Mouse (Mus musculus): Measurements from ENCODE around the gene Adgb. TPM values are rescaled to one million over a fixed set of nuclear protein-coding genes. Genes with fewer than 3 reads are reported as not detected.

The Adgb gene
- polyA plus RNA-seq, 1 experiment from 2014 or later = 0.09 TPM

DNA sequence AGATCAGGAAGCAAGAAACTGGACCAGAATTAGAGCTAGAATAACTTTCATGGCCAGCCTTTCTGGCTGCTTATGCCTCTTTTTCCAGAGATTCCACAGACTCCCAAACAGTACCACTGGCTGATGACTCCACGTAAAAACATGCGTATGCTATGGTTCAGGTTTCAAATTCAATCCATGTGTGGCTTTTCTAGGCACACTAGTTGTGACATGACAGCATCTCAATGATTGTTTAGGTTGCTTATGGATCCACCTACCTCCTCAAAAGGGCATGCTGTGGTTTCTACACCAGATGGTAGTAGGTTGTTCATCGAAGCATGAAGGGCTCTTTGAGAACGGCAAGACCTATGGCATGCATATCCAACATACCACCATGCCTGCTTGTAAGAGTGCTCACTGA lies 172.1 kb downstream of the Adgb start:
- no peak overlapping the region for H3K4me3 ChIP-seq
- no peaks in the 10 kb centered on the region for H3K9me3 ChIP-seq (replicated peaks)
- no peak overlapping the region for H3K9ac ChIP-seq
- ATAC-seq = no peak
- H3K27me3 ChIP-seq = no peaks in the 10 kb centered on the region
- H3K4me2 ChIP-seq = no peak overlapping the region
- H3K27ac ChIP-seq = no peak overlapping the region
- WGBS = 95% methylated on average over 4 of the region's 4 CpGs
- H3K4me1 ChIP-seq = 0 out of 2 replicates have a peak, but pooled peaks cover 3% of the 10 kb centered on the region
- no peaks in the 10 kb centered on the region for H3K36me3 ChIP-seq (ENCODE audit: poor library complexity, severe bottlenecking)

DNA sequence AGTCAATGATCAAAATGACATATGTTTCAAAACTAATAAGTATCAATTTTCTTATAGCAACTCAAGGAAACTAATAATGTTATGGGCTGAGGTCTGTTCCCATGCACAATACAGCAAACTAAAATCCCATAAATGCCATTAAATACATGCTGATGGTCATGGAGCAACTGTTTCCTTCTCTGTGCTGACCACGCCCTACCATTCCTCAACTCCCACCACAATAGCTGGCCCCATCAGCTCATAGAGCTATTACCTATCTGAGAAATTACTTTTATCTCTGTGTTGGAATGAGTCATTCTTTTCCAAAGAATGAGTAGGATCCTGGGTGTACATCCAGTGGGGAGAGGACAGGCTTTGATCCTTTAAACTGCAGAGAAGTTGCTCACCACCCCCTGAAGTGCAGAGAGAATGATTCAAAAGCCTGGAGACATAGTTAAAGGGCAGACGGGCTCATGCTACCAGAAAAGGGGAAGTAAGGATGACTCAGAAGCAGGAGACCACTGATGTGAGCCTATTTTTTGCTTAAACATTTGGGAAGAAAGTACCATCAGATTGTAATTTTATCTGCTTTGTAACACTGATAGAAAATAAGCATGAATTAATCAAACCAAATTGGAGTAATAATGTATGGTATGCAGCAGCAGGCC lies 184.8 kb downstream of the Adgb start:
- no peak overlapping the region for H3K9ac ChIP-seq
- 53% methylated on average over 2 of the region's 2 CpGs for WGBS
- H3K27me3 ChIP-seq = no peaks in the 10 kb centered on the region
- ATAC-seq = no peak
- H3K4me2 ChIP-seq = no peak overlapping the region
- no peak overlapping the region for H3K27ac ChIP-seq
- no peaks in the 10 kb centered on the region for H3K36me3 ChIP-seq (ENCODE audit: poor library complexity, severe bottlenecking)
- H3K9me3 ChIP-seq (replicated peaks) = no peaks in the 10 kb centered on the region
- no peak overlapping the region for H3K4me3 ChIP-seq
- no peaks in the 10 kb centered on the region for H3K4me1 ChIP-seq

Other genes with a start within 250 kb of the Adgb start
- 3.7 and 4.7 TPM in 2 replicates for gene Rab32, start 85.9 kb upstream of the Adgb start, polyA plus RNA-seq (2015; fragmentation: Nextera tagmentation; extraction: Ambion mirVana)
- not detected in 2 replicates for gene Gm10944, start 209.0 kb upstream of the Adgb start, polyA plus RNA-seq (2015; fragmentation: Nextera tagmentation; extraction: Ambion mirVana)